Mouse (Mus musculus) neural tube, embryonic 12.5 days (tissue): Measurements from ENCODE around the gene Atp8b3. TPM values are rescaled to one million over a fixed set of nuclear protein-coding genes. Genes with fewer than 3 reads are reported as not detected.

Source experiments
- ATAC-seq: fragments of 200-750 bp; cut with Nextera tagmentation; 2 replicates; pipeline ENCODE4 v1.8.0; 2017; ENCODE audit warnings: low read depth, mild to moderate bottlenecking, moderate TSS enrichment, moderate library complexity; ENCODE audit not compliant: low FRiP score
- H3K27ac ChIP-seq: fragments of 300-500 bp; sonication (generic); 2 replicates; pipeline ENCODE4 v1.5.1; 2016
- H3K27me3 ChIP-seq: fragments of 300-500 bp; sonication (generic); replicated peaks from 2 replicates; pipeline ENCODE4 v1.6.1; 2016; ENCODE audit warnings: mild to moderate bottlenecking
- H3K36me3 ChIP-seq: fragments of 300-500 bp; sonication (generic); 2 replicates; pipeline ENCODE4 v1.6.1; 2016; ENCODE audit warnings: mild to moderate bottlenecking
- H3K4me1 ChIP-seq: fragments of 300-500 bp; sonication (generic); 2 replicates; pipeline ENCODE4 v1.6.1; 2016
- H3K4me2 ChIP-seq: fragments of 300-500 bp; sonication (generic); replicated peaks from 2 replicates; pipeline ENCODE4 v1.6.1; 2016; ENCODE audit warnings: mild to moderate bottlenecking
- H3K4me3 ChIP-seq: fragments of 300-500 bp; sonication (generic); 2 replicates; pipeline ENCODE4 v1.5.1; 2016
- H3K9ac ChIP-seq: fragments of 300-500 bp; sonication (generic); 2 replicates; pipeline ENCODE4 v1.6.1; 2016; ENCODE audit warnings: mild to moderate bottlenecking
- H3K9me3 ChIP-seq: fragments of 300-500 bp; sonication (generic); 2 replicates; pipeline ENCODE4 v1.6.1; 2016; ENCODE audit warnings: mild to moderate bottlenecking
- WGBS: fragments of 180-500 bp; shearing (Covaris S2); methylation state at CpG from one replicate; pipeline ENCODE4 v1.1.7; 2016; 5-methylcytosine and 5-hydroxymethylcytosine counted together
- polyA plus RNA-seq: library from polyadenylated mRNA; unstranded; fragments of >200 nt; fragmentation: Nextera tagmentation; extraction: Ambion mirVana; gene quantifications from 2 replicates; pipeline ENCODE4 v1.2.1, GENCODE M21; 2016

The Atp8b3 gene
- polyA plus RNA-seq, 1 experiment from 2014 or later = 1.0 TPM

- Histone ChIP-seq H3K9me3 (no peaks in the 10 kb centered on the region), H3K4me3 (no peak overlapping the region), H3K27ac (no peak overlapping the region), H3K4me1 (0 out of 2 replicates have a peak, but pooled peaks cover 3% of the 10 kb centered on the region), H3K27me3 (peaks cover 73% of the 10 kb centered on the region), H3K9ac (no peak overlapping the region), H3K4me2 (no peak overlapping the region), H3K36me3 (no peaks in the 10 kb centered on the region)
- no peak for ATAC-seq
- WGBS = 1% methylated on average over 9 of the region's 9 CpGs
Measured at GRCm38 (mm10) chr10:80504724-80505123, 34.2 kb downstream of the Atp8b3 start.

DNA sequence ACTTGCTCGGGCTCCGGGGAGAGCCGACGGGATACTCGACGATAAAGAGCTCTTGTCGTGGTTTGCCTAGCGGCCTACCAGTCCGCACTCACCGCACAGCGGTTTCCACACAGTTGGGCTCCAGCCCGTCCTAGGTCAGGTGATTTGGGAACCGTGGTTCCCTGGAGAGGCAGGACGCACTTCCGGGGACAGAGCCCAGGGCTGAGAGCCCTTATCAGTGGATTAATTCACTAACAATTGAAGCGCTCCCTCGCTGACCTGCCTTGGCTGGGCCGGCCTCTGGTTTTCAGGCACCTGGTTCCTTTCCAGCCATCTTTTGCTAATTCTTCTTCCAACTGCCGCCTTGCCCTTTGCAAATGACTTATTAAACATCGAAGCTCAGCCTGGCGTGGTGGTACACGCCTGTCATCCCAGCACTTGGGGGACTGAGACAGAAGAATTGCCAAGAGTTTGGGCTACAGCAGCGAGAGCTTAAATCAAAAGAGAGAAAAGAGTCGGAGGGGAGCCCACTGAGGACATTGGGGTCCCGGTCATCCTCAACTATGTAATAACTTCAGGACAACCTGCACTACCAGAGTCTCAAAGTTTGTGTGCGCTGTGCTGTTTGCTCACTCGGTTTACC is 35.2 kb downstream of the Atp8b3 start:
- ATAC-seq = no peak
- H3K4me3 ChIP-seq = no peak overlapping the region
- no peak overlapping the region for H3K27ac ChIP-seq
- 0 out of 2 replicates have a peak, but pooled peaks cover 3% of the 10 kb centered on the region for H3K4me1 ChIP-seq
- no peaks in the 10 kb centered on the region for H3K9me3 ChIP-seq
- peaks cover 81% of the 10 kb centered on the region for H3K27me3 ChIP-seq
- no peaks in the 10 kb centered on the region for H3K36me3 ChIP-seq
- no peak overlapping the region for H3K9ac ChIP-seq
- WGBS = under 1% methylated on average over 27 of the region's 27 CpGs
- H3K4me2 ChIP-seq = no peak overlapping the region

GRCm38 (mm10) chr10:80502819-80503314 is 36.1 kb downstream of the Atp8b3 start:
- no peaks in the 10 kb centered on the region for H3K36me3 ChIP-seq
- no peak overlapping the region for H3K4me3 ChIP-seq
- peaks cover 87% of the 10 kb centered on the region for H3K27me3 ChIP-seq
- under 1% methylated on average over 22 of the region's 22 CpGs for WGBS
- H3K27ac ChIP-seq = no peak overlapping the region
- H3K4me1 ChIP-seq = 0 out of 2 replicates have a peak, but pooled peaks cover 3% of the 10 kb centered on the region
- H3K9ac ChIP-seq = no peak overlapping the region
- ATAC-seq = no peak
- H3K9me3 ChIP-seq = no peaks in the 10 kb centered on the region
- no peak overlapping the region for H3K4me2 ChIP-seq

- H3K36me3 ChIP-seq = no peaks in the 10 kb centered on the region
- H3K4me3 ChIP-seq = no peak overlapping the region
- H3K9ac ChIP-seq = no peak overlapping the region
- no peak overlapping the region for H3K4me2 ChIP-seq
- H3K9me3 ChIP-seq = no peaks in the 10 kb centered on the region
- no peak overlapping the region for H3K27ac ChIP-seq
- ATAC-seq = no peak
- 0% methylated on average over 7 of the region's 7 CpGs for WGBS
- 0 out of 2 replicates have a peak, but pooled peaks cover 3% of the 10 kb centered on the region for H3K4me1 ChIP-seq
- peaks cover 87% of the 10 kb centered on the region for H3K27me3 ChIP-seq
Measured at GRCm38 (mm10) chr10:80502291-80502690, 36.6 kb downstream of the Atp8b3 start.

DNA sequence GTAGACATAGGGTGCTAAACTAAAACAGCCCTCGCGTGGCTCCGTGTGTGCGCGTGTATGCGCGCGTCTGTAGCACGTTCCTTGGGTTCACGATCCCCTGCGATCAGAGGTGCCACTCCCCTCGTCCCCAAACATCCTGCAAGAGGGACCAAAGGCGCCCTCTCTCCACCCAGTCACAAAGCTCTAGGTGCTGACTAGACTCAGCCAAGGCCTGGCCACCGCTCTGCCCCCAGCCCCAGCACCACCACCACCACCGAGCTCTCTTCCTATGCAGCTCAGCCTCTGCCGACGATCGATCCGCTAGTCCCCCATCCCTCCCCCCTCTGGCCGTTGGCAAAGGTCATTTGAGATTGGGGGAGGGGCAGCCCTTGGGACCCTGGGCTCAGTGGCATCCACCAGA is 42.5 kb downstream of the Atp8b3 start:
- Histone ChIP-seq H3K4me1 (peaks cover 18% of the 10 kb centered on the region), H3K27ac (no peak overlapping the region), H3K36me3 (no peaks in the 10 kb centered on the region), H3K27me3 (peaks cover 99% of the 10 kb centered on the region), H3K4me2 (peak overlapping the region; percentile 63), H3K9me3 (no peaks in the 10 kb centered on the region), H3K4me3 (peak overlapping the region; percentile 39), H3K9ac (no peak overlapping the region)
- under 1% methylated on average over 20 of the region's 20 CpGs for WGBS
- no peak for ATAC-seq

- no peak overlapping the region for H3K27ac ChIP-seq
- H3K4me1 ChIP-seq = peaks cover 18% of the 10 kb centered on the region
- WGBS = 1% methylated on average over 35 of the region's 35 CpGs
- ATAC-seq = no peak
- H3K36me3 ChIP-seq = no peaks in the 10 kb centered on the region
- peak overlapping the region; percentile 63 for H3K4me2 ChIP-seq
- peaks cover 99% of the 10 kb centered on the region for H3K27me3 ChIP-seq
- no peaks in the 10 kb centered on the region for H3K9me3 ChIP-seq
- H3K9ac ChIP-seq = peak overlapping the region; percentile 38; the same call in 1 of the 2 replicates
- peak overlapping the region; percentile 39 for H3K4me3 ChIP-seq
Measured at GRCm38 (mm10) chr10:80495901-80496300, 43.0 kb downstream of the Atp8b3 start.

DNA sequence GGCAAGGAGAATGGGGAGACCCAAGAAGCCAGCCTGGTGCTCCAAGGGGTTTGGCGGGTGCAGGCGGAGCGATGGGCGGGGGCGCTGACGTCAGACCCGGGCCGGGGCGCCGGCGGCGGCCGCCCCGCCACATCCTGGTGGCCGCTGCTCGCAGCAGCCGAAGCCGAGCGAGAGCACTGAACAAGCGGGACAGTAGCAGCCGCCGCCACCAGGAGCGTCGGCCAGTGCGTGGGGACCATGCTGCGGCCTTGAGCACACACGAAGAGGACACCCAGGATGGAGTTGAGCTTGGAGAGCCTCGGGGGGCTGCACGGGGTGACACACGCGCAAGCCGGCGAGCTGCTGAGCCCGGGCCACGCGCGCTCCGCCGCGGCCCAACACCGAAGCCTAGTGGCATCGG is 44.2 kb downstream of the Atp8b3 start, which contains the start of gene Onecut3:
TSS of gene Onecut3 (plus strand) at position 104 of the 400 bp plus-strand sequence.
- H3K4me1 ChIP-seq = peaks cover 18% of the 10 kb centered on the region
- no peaks in the 10 kb centered on the region for H3K36me3 ChIP-seq
- H3K27me3 ChIP-seq = peaks cover 99% of the 10 kb centered on the region
- H3K4me3 ChIP-seq = peak within 1 kb of the TSS; percentile 39
- WGBS = under 1% methylated on average over 42 of the region's 42 CpGs
- H3K9ac ChIP-seq = peak within 1 kb of the TSS; percentile 56
- peak within 1 kb of the TSS; percentile 63 for H3K4me2 ChIP-seq
- ATAC-seq = peak; percentile 2; the same call in 1 of the 2 replicates
- no peaks in the 10 kb centered on the region for H3K9me3 ChIP-seq
- no peak within 1 kb of the TSS for H3K27ac ChIP-seq

DNA sequence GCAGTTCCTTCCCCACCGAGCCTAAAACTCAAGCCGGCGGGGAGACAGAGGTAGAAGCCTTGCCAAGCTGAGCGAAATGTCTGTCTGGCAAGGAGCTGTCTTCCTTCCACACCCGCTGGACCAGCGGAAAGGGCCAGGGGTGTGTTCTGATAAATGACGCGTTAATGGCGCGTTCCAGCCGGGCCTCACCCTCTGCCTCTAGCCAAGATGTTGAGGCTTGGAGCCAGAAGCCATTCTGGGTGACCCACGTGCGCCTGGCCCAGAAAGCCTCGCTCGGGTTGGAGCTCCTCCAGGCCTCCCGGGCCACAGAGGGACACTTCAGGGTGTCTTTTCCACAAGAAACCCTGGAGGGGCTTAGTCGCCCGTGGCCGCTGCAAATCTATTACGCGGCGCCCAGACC is 48.9 kb downstream of the Atp8b3 start:
- Histone ChIP-seq H3K4me3 (no peak overlapping the region), H3K27me3 (peaks cover 92% of the 10 kb centered on the region), H3K36me3 (no peaks in the 10 kb centered on the region), H3K9ac (no peak overlapping the region), H3K4me2 (no peak overlapping the region), H3K9me3 (no peaks in the 10 kb centered on the region), H3K27ac (no peak overlapping the region), H3K4me1 (peaks cover 7% of the 10 kb centered on the region)
- WGBS = 1% methylated on average over 22 of the region's 22 CpGs
- no peak for ATAC-seq

- H3K4me1 ChIP-seq = no peaks in the 10 kb centered on the region
- H3K27me3 ChIP-seq = peaks cover 83% of the 10 kb centered on the region
- no peak overlapping the region for H3K4me2 ChIP-seq
- H3K9ac ChIP-seq = no peak overlapping the region
- no peaks in the 10 kb centered on the region for H3K36me3 ChIP-seq
- no peak overlapping the region for H3K27ac ChIP-seq
- H3K4me3 ChIP-seq = no peak overlapping the region
- no peak for ATAC-seq
- no peaks in the 10 kb centered on the region for H3K9me3 ChIP-seq
- WGBS = 82% methylated on average over 7 of the region's 7 CpGs
Measured at GRCm38 (mm10) chr10:80486862-80487379, 52.0 kb downstream of the Atp8b3 start.

- ATAC-seq = no peak
Measured at GRCm38 (mm10) chr10:80481002-80481401, 57.9 kb downstream of the Atp8b3 start.

GRCm38 (mm10) chr10:80478531-80478930 is 60.4 kb downstream of the Atp8b3 start:
- WGBS = 71% methylated on average over 5 of the region's 5 CpGs
- Histone ChIP-seq H3K4me3 (no peak overlapping the region), H3K36me3 (no peaks in the 10 kb centered on the region), H3K9me3 (no peaks in the 10 kb centered on the region), H3K9ac (no peak overlapping the region), H3K27ac (no peak overlapping the region), H3K4me2 (no peak overlapping the region), H3K4me1 (peaks cover 7% of the 10 kb centered on the region; the same call in 1 of the 2 replicates), H3K27me3 (peaks cover 23% of the 10 kb centered on the region)
- ATAC-seq = no peak

More at GRCm38 (mm10) chr10:80481002-80481401, 57.9 kb downstream of the Atp8b3 start:
- peaks cover 44% of the 10 kb centered on the region for H3K27me3 ChIP-seq
- no peaks in the 10 kb centered on the region for H3K4me1 ChIP-seq
- H3K4me2 ChIP-seq = no peak overlapping the region
- WGBS = 20% methylated on average over 5 of the region's 5 CpGs
- H3K27ac ChIP-seq = no peak overlapping the region
- no peaks in the 10 kb centered on the region for H3K36me3 ChIP-seq
- H3K9me3 ChIP-seq = no peaks in the 10 kb centered on the region
- no peak overlapping the region for H3K9ac ChIP-seq
- H3K4me3 ChIP-seq = no peak overlapping the region

DNA sequence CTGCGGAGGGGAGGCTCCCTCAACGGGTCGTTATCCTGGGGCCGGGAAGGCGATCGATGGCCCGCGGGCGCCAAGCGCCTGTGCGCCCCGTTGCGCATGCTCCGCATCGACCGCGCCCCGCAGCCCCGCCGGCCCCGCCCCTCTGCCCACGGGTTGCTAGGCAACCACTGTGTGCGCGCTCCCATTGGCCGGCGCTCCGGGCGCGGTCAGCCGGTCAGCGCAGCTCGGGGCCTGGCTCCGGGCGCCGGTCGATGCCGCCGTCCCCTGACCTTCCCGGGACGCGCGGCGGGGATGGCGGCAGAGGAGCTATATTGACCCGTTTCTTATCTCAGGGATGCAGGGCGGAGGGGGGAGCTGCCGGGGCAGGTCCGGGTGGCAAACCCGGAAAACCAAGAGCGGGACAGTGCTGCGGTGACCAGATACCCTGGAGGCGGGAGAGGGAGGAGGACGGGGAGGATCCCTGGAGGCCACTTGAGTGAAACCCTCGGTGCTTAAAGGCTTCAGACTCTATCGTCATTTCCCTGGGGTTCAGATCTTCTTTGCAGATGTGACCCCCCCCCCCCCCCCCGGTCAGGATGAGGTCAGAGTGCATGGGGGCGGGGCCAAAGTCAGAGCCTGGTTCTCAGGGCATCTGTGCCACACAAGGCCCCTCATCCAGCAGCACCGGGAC is 63.5 kb downstream of the Atp8b3 start:
- H3K4me2 ChIP-seq = peak overlapping the region; percentile 73
- no peaks in the 10 kb centered on the region for H3K36me3 ChIP-seq
- peak overlapping the region; percentile 62; the same call in 1 of the 2 replicates for H3K9ac ChIP-seq
- peak; percentile 84 for ATAC-seq
- WGBS = under 1% methylated on average over 58 of the region's 58 CpGs
- H3K27ac ChIP-seq = peak overlapping the region; percentile 62
- peaks cover 7% of the 10 kb centered on the region; the same call in 1 of the 2 replicates for H3K4me1 ChIP-seq
- H3K27me3 ChIP-seq = peaks cover 27% of the 10 kb centered on the region
- H3K4me3 ChIP-seq = peak overlapping the region; percentile 57
- no peaks in the 10 kb centered on the region for H3K9me3 ChIP-seq
